Mouse (Mus musculus) stomach, embryonic 15.5 days (tissue): ENCODE measurements around the gene Chd2. TPM values are rescaled to one million over a fixed set of nuclear protein-coding genes. Genes with fewer than 3 reads are reported as not detected.

Experiments used
- ATAC-seq: fragments of 200-750 bp; cut with Nextera tagmentation; 2 replicates; pipeline ENCODE4 v1.8.0; 2017; ENCODE audit warnings: low read depth, moderate number of reproducible peaks, moderate TSS enrichment; ENCODE audit not compliant: insufficient read depth, low FRiP score
- H3K27ac ChIP-seq: fragments of 300-500 bp; sonication (generic); 2 replicates; pipeline ENCODE4 v1.5.1; 2015; ENCODE audit warnings: mild to moderate bottlenecking, inconsistent platforms
- H3K27me3 ChIP-seq: fragments of 300-500 bp; sonication (generic); replicated peaks from 2 replicates; pipeline ENCODE4 v1.6.1; 2015; ENCODE audit warnings: inconsistent platforms
- H3K36me3 ChIP-seq: fragments of 300-500 bp; sonication (generic); 2 replicates; pipeline ENCODE4 v1.6.1; 2015; ENCODE audit warnings: inconsistent platforms
- H3K4me1 ChIP-seq: fragments of 300-500 bp; sonication (generic); 2 replicates; pipeline ENCODE4 v1.6.1; 2015; ENCODE audit warnings: inconsistent platforms
- H3K4me2 ChIP-seq: fragments of 300-500 bp; sonication (generic); 2 replicates; pipeline ENCODE4 v1.6.1; 2015; ENCODE audit warnings: mild to moderate bottlenecking, inconsistent platforms
- H3K4me3 ChIP-seq: fragments of 300-500 bp; sonication (generic); replicated peaks from 2 replicates; pipeline ENCODE4 v1.5.1; 2015; ENCODE audit warnings: inconsistent platforms
- H3K9ac ChIP-seq: fragments of 300-500 bp; sonication (generic); 2 replicates; pipeline ENCODE4 v1.6.1; 2015; ENCODE audit warnings: inconsistent platforms
- H3K9me3 ChIP-seq: fragments of 300-500 bp; sonication (generic); 2 replicates; pipeline ENCODE4 v1.6.1; 2016; ENCODE audit warnings: inconsistent platforms
- WGBS: fragments of 180-500 bp; shearing (Covaris S2); methylation state at CpG from one replicate; pipeline ENCODE4 v1.1.7; 2015; 5-methylcytosine and 5-hydroxymethylcytosine counted together
- polyA plus RNA-seq: library from polyadenylated mRNA; unstranded; fragments of >200 nt; fragmentation: Nextera tagmentation; extraction: Ambion mirVana; gene quantifications from 2 replicates; pipeline ENCODE4 v1.2.1, GENCODE M21; 2015

Chd2 gene
- polyA plus RNA-seq, result 43.3 and 48.8 TPM in 2 replicates

DNA sequence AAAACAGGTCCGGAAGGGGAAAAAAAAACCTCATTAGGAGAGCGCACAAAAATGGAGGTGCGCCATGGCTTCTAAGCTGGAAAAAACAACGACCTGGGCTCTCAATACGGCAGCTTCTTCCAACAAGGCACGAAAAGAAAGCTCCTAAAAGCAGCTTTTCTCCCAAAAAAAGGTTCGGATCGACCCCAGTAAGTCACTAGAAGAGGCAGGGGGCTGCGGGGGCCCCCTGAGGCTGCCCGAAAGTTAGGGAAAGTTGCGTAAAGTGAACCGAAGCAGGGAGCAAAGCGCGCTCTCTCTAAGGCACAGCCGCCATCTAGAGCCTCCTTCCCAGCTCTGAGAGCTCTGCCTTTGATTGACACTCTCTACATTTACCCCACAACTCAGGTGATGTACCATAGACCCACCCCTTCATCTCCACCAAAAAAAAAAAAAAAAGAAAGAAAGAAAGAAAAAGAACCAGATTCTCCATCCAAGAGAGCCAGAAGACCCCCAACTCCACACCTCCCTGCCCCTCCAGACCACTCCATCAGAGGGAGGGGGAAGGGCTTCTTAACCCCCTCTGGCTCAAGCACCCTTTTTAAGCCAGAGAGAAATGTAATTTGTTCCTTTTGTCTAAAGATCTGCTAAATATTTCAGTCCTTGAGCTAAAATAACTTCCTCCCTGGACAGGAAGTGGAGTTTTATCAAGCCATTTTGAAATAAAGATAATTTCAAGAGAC is at the start of gene Chd2:
Gene Chd2 (minus strand): TSS at position 419 of the 719 bp plus-strand sequence.
- Histone ChIP-seq H3K4me1 (0 out of 2 replicates have a peak, but pooled peaks cover 4% of the 10 kb centered on the region), H3K9me3 (no peaks in the 10 kb centered on the region), H3K4me2 (peak within 1 kb of the TSS; percentile 48), H3K9ac (peak within 1 kb of the TSS; percentile 77), H3K4me3 (peak within 1 kb of the TSS; percentile 60), H3K27ac (peak within 1 kb of the TSS; percentile 99), H3K36me3 (no peaks in the 10 kb centered on the region), H3K27me3 (no peaks in the 10 kb centered on the region)
- peak; percentile 70 for ATAC-seq
- 0% methylated on average over 15 of the region's 15 CpGs for WGBS

DNA sequence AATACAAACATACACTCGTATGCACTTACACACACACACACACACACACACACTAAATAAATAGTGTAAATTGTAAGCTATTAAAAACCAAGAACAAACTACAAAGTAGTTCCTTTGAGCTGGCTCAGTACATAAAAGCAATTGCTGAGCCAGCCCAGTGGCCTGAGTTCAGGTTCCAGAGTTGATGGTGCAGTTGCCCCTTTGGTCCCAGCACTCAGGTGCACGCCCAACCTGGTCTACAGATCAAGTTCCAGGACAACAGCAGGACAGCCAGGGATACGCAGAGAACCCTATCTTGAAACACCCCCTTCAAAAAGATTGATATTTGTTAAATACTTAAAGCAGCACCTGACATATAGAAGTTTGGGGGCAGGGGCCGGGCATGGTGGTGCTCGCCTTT is 49.1 kb upstream of the Chd2 start:
- Histone ChIP-seq H3K27me3 (no peaks in the 10 kb centered on the region), H3K27ac (no peak overlapping the region), H3K4me2 (no peak overlapping the region), H3K9me3 (no peaks in the 10 kb centered on the region), H3K36me3 (no peaks in the 10 kb centered on the region), H3K9ac (no peak overlapping the region), H3K4me1 (peaks cover 28% of the 10 kb centered on the region), H3K4me3 (no peak overlapping the region)
- no peak for ATAC-seq
- 88% methylated on average over 5 of the region's 5 CpGs for WGBS

DNA sequence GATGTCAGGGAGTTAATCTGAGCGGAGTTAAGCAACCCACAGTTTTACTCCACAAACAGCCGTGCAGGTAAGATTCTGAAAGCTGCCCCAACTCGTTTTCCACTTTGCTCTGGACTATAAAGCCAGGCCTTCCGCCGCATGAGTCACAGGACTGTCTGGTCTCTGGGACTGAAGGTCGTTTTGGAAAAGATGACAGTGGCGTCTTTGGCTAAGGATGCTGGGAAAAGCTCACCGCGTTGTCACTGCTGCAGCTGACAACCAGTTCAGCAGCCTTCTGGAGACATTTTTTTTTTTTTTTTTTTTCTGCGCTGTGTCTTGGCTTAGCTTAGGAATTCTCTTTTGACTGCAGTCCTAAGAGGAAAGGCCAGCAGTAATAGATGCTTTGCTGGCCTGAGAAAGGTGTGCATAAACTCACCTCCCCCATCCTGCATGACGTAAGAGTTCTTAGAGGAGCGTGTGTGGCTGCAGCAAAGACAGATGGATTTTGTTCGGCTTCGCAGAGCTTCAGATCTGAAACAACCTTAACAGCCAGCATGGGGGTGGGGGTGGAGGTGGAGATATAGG is 47.7 kb upstream of the Chd2 start:
- H3K27ac ChIP-seq, result peak overlapping the region; percentile 94
- no peaks in the 10 kb centered on the region for H3K36me3 ChIP-seq
- peak overlapping the region; percentile 34 for H3K4me2 ChIP-seq
- H3K4me1 ChIP-seq, result peaks cover 38% of the 10 kb centered on the region
- H3K9me3 ChIP-seq, result no peaks in the 10 kb centered on the region
- H3K4me3 ChIP-seq, result no peak overlapping the region
- no peak overlapping the region for H3K9ac ChIP-seq
- WGBS, result 23% methylated on average over 14 of the region's 14 CpGs
- peak; percentile 32 for ATAC-seq
- H3K27me3 ChIP-seq, result no peaks in the 10 kb centered on the region

DNA sequence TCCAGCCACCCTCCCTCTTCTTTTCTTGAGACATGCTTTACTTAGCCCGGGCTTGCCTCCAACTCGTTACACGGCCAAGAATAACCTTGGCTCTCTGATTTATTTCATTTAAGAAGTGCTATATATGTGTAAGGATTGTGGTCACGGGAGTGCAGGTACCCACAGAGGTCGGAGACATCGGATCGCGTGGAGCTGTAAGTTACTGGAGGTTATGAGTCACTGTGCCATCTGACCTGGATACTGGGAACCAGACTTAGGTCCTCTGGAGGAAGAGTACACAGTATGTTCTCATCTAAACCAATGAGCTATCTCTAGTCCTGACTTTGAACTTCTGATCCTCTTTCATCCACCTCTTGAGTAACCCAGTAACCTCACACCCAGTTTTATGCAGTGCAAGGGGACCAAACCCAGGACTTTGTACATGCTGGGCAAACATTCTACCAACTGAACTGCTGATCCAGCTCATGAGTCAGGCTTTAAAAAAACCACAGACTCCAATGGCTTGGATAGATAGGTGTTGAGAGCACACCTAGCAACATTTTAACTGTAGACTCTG is 46.8 kb upstream of the Chd2 start:
- Histone ChIP-seq H3K9me3 (no peaks in the 10 kb centered on the region), H3K4me1 (peaks cover 40% of the 10 kb centered on the region), H3K4me2 (peak overlapping the region; percentile 34), H3K27me3 (no peaks in the 10 kb centered on the region), H3K4me3 (no peak overlapping the region), H3K27ac (peak overlapping the region; percentile 94), H3K36me3 (no peaks in the 10 kb centered on the region), H3K9ac (no peak overlapping the region)
- WGBS, result 60% methylated on average over 8 of the region's 8 CpGs
- peak; percentile 57 for ATAC-seq

DNA sequence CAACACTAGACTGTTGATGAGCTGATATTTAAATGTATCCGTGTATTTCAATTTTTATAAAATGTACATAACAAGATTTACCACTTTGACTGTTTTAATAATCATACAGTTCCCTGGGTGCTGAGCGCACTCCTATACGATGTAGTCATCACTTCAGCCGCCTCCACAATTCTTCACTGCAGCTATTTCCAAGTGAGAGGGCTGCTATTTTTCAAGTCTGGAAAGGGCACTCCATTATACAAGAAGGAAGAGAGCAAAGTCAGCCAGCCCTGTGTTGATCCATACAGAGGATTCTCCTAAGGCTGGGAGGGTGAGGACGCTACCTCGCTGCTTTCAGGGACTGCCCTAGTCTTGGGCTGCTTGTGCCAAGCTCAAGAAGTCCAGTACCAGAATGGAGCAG is 45.1 kb upstream of the Chd2 start:
- H3K4me1 ChIP-seq, result peaks cover 41% of the 10 kb centered on the region
- WGBS, result 74% methylated on average over 6 of the region's 6 CpGs

DNA sequence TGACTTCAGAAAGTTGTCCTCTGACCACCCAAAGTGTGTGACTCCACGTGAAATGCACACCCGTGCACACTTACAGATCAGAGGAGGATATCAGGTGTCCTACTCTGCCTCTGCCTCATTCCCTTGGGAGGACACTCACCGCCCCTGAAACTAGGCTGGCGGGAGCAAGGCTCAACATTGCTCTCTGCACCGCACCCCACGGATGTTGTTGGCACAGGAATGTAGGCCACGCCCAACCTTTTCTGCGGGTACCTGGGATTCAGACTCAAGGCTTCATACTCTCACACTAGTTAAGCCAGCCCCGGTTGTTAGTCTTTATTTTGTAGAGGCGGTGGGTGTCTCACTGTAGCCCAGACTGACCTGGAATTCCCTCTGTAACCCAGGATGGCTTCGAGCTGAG is 44.6 kb upstream of the Chd2 start:
- Histone ChIP-seq H3K9me3 (no peaks in the 10 kb centered on the region), H3K27ac (peak overlapping the region; percentile 94), H3K9ac (no peak overlapping the region), H3K4me1 (peaks cover 41% of the 10 kb centered on the region), H3K36me3 (no peaks in the 10 kb centered on the region), H3K4me3 (no peak overlapping the region), H3K27me3 (no peaks in the 10 kb centered on the region), H3K4me2 (no peak overlapping the region)
- 62% methylated on average over 11 of the region's 11 CpGs for WGBS
- no peak for ATAC-seq

More for the DNA sequence above, 45.1 kb upstream of the Chd2 start:
- no peaks in the 10 kb centered on the region for H3K36me3 ChIP-seq
- peak overlapping the region; percentile 94 for H3K27ac ChIP-seq
- H3K9ac ChIP-seq, result no peak overlapping the region
- H3K4me3 ChIP-seq, result no peak overlapping the region
- no peaks in the 10 kb centered on the region for H3K9me3 ChIP-seq
- ATAC-seq, result no peak
- H3K4me2 ChIP-seq, result no peak overlapping the region
- H3K27me3 ChIP-seq, result no peaks in the 10 kb centered on the region

DNA sequence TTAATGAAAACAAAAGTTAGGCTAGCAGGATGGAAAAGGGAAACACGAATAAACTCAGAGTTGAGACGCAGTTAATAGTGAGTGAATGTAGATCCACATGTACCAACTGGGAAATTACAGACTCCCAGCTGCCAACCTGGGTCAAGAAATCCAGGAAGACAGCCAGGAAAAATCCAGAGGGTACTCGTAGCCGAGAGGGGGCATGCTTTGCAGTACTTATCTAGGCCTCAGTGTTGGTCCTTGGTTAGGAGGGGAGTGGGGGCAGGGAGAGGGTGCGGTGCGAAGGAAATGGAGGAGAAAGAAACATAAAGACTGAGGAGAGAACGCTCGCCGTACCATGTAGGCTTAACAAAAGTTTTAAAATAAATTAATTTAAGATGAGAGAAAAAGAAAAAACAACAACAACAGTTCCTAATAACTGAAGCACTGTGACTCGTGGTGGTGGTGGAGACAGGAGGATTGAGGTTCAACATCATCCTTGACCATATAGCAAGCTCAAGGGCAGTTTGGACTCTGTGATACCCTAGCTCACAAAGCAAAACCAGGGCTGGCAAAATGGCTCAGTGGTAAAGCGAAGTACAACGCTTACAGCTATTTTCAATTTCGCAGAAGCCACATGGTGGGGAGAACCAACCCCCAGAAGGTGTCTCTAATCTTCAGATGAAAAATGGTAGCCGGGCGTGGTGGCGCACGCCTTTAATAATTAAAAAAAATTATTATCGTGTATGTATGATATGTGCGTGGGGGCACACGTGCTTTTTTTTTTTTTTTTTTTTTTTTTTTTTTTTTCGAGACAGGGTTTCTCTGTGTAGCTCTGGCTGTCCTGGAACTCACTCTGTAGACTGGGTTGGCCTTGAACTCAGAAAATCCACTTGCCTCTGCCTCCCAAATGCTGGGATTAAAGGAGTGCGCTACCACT is 43.7 kb upstream of the Chd2 start:
- no peak for ATAC-seq
- H3K4me1 ChIP-seq, result peaks cover 41% of the 10 kb centered on the region
- WGBS, result 64% methylated on average over 22 of the region's 22 CpGs

DNA sequence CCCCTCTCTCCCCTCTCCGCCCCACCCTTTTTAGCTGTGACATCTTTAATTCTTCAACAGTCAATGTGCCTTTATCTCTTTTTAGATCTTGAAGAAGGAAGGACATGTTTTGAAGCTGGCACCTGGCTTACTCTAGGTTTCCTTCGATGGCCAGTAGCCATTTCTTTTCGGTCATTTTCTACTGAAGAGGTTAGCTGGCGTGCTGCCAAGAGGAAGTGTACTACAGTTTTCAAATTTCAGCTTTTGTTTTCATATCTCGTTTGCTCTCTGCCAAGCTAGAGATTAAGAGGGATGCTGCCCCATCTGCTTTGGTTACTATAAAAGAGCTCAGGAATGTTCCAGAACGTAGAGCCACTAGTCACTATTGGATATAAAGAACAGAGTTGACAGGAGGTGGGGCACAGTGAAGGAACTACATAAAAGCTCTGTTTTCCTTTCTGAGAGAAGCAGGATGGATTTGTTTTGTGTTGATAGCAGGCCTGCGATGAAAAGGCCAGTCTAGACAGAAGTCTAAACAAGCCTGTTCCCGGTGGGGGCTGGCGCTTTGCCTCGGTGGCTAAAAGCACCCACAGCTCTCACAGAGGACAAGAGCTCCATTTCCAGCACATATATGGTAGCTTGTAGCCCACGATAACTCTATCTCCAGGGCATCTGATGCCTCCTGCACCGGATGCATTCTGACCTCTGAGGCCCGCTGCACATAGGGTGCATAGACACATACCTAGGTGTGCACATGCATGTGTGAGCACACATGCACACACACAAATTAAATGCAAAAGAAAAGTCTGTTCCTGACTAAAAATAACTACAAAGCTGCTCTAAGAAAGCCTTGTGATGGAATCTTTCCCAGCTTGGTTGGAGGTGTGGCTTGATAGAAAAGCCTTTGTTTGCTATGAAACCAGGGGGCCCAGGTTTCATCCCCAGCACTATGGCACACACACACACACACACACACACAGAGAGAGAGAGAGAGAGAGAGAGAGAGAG is 42.7 kb upstream of the Chd2 start:
- peak; percentile 40; the same call in 1 of the 2 replicates for ATAC-seq
- WGBS, result 16% methylated on average over 13 of the region's 13 CpGs
- H3K9me3 ChIP-seq, result no peaks in the 10 kb centered on the region
- H3K4me3 ChIP-seq, result no peak overlapping the region
- no peaks in the 10 kb centered on the region for H3K27me3 ChIP-seq
- H3K4me2 ChIP-seq, result peak overlapping the region; percentile 33
- H3K4me1 ChIP-seq, result peaks cover 38% of the 10 kb centered on the region
- peak overlapping the region; percentile 94 for H3K27ac ChIP-seq
- H3K9ac ChIP-seq, result no peak overlapping the region
- H3K36me3 ChIP-seq, result no peaks in the 10 kb centered on the region

More for the DNA sequence above, 43.7 kb upstream of the Chd2 start:
- H3K27me3 ChIP-seq, result no peaks in the 10 kb centered on the region
- no peaks in the 10 kb centered on the region for H3K9me3 ChIP-seq
- peak overlapping the region; percentile 94 for H3K27ac ChIP-seq
- no peaks in the 10 kb centered on the region for H3K36me3 ChIP-seq
- no peak overlapping the region for H3K9ac ChIP-seq
- no peak overlapping the region for H3K4me3 ChIP-seq
- H3K4me2 ChIP-seq, result peak overlapping the region; percentile 11; the same call in 1 of the 2 replicates

DNA sequence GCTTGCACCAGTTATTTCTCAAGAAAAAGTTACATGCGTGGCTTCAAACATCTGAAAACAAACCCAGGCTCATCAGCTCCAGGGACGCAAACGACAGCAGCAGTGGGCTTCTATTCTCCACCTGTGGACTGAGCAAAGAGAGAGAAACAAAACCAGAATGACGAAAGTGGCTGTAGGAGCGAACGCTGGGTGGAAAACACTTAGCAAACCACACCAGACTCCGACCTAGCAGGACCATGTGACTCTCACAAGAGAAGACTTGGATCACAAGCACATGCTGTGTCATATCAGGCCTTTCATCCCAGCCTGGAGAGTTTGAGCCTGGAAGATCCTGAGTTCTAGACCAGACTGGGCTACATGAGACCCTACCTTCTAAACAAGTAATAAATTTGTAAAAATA is 41.8 kb upstream of the Chd2 start:
- no peaks in the 10 kb centered on the region for H3K27me3 ChIP-seq
- no peaks in the 10 kb centered on the region for H3K9me3 ChIP-seq
- H3K4me3 ChIP-seq, result no peak overlapping the region
- H3K27ac ChIP-seq, result peak overlapping the region; percentile 94; the same call in 1 of the 2 replicates
- WGBS, result 69% methylated on average over 7 of the region's 7 CpGs
- no peaks in the 10 kb centered on the region for H3K36me3 ChIP-seq
- H3K4me2 ChIP-seq, result no peak overlapping the region
- H3K9ac ChIP-seq, result no peak overlapping the region
- peaks cover 29% of the 10 kb centered on the region for H3K4me1 ChIP-seq
- ATAC-seq, result no peak

DNA sequence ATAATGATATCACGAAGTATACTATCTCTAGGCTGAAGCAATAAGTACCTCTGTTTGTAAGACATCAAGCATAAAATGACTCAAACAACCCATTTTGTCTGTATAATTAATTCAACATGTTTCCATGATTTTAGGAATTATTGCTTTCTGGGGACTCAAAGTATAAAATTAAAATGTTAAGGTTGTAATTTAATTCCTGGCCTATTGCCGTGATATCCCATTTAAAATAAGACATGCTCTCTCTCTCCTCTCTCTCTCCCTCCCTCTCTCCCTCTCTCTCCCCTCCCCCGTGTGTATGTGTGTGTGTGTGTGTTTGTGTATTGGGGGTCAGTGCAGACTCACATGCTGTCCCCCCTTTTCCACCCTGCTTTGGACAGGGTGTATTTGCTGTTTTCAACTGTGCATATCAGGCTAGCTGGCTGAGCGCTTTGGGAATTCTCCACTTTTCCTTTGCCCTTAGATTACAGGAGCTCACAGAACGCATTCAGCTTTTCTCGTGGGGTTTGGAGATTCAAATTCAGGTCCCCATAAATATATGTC is 40.3 kb upstream of the Chd2 start:
- no peaks in the 10 kb centered on the region for H3K9me3 ChIP-seq
- no peak overlapping the region for H3K4me3 ChIP-seq
- no peak overlapping the region for H3K9ac ChIP-seq
- H3K36me3 ChIP-seq, result no peaks in the 10 kb centered on the region
- 67% methylated on average over 6 of the region's 6 CpGs for WGBS
- H3K4me1 ChIP-seq, result peaks cover 32% of the 10 kb centered on the region
- no peak for ATAC-seq
- H3K4me2 ChIP-seq, result no peak overlapping the region
- no peak overlapping the region for H3K27ac ChIP-seq
- H3K27me3 ChIP-seq, result no peaks in the 10 kb centered on the region
